In the genomic region with DNA sequence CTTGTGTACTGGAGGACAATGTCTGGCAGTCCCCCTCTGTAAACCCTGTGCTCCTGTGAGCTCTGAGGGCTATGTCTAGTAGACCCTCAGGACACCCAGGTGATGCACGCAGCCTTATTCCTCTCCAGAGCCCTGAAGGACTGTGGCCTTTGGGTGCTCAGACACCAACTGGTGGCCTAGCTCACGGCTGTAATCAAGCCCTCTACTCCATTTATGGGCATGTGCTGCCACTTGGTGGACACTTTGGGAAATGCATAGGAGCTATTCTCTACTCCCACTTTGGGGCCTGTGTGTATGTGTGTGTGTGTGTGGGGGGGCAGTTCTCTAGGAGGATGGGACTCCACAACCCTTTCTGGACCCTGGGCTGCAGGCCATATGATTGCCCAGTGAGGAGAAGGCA, we compare ENCODE assay signal across 1 mouse cellular context.
A peak's percentile ranks its signal among the peaks of the same experiment; 100 is the strongest.
TF ChIP-seq lines count a peak whose summit lies in the region.

No protein-coding gene starts in this region.

TF ChIP-seq in CH12.LX, 34 proteins besides CTCF, POLR2A, EP300 and RAD21 (continued from another document):
- TF ChIP-seq ETS1 (conservative IDR thresholded peaks at IDR 0.05; ENCODE audit: low read depth, low read length) = no peak
- TF ChIP-seq POLR2AphosphoS2 (IDR thresholded peaks at IDR 0.05; ENCODE audit: low read depth, low read length) = no peak
- TF ChIP-seq MAFK (IDR thresholded peaks at IDR 0.05; ENCODE audit: insufficient replicate concordance, low read length) = no peak
- TF ChIP-seq MYC (IDR thresholded peaks at IDR 0.05; ENCODE audit: low read depth, low read length) = no peak
- TF ChIP-seq CHD2 (IDR thresholded peaks at IDR 0.05; ENCODE audit: low read length) = no peak
- no peak for TF ChIP-seq USF1 (IDR thresholded peaks at IDR 0.05; ENCODE audit: low read depth, low read length)
- no peak for TF ChIP-seq ZKSCAN1 (IDR thresholded peaks at IDR 0.05; ENCODE audit: borderline replicate concordance, low read depth, low read length)
- no peak for TF ChIP-seq GABPA (IDR thresholded peaks at IDR 0.05; ENCODE audit: insufficient replicate concordance, low read depth, low read length)
- TF ChIP-seq ZNF384 (IDR thresholded peaks at IDR 0.05; ENCODE audit: low read depth, low read length) = no peak
- TF ChIP-seq RCOR1 (conservative IDR thresholded peaks at IDR 0.05; ENCODE audit: low read depth, low read length) = no peak
- TF ChIP-seq KAT2A (IDR thresholded peaks at IDR 0.05; ENCODE audit: insufficient replicate concordance, low read length) = no peak
- no peak for TF ChIP-seq NRF1 (IDR thresholded peaks at IDR 0.05; ENCODE audit: low read depth, low read length)
- 0 out of 2 replicates have a peak, but pooled peaks have one; percentile 28 for TF ChIP-seq JUND (conservative IDR thresholded peaks at IDR 0.05; ENCODE audit: low read depth, low read length)
- TF ChIP-seq MAX (IDR thresholded peaks at IDR 0.05; ENCODE audit: low read length) = peak; percentile 27; the same call in 1 of the 2 replicates
- 0 out of 2 replicates have a peak, but pooled peaks have one; percentile 30 for TF ChIP-seq IRF4 (IDR thresholded peaks at IDR 0.05; ENCODE audit: low read depth, low read length)
- peak; percentile 47; the same call in 1 of the 2 replicates for TF ChIP-seq MEF2A (IDR thresholded peaks at IDR 0.05; ENCODE audit: borderline replicate concordance, low read depth, low read length)
- TF ChIP-seq HCFC1 (IDR thresholded peaks at IDR 0.05; ENCODE audit: low read depth, low read length) = no peak
- no peak for TF ChIP-seq SIN3A (IDR thresholded peaks at IDR 0.05; ENCODE audit: low read length)
- no peak for TF ChIP-seq USF2 (conservative IDR thresholded peaks at IDR 0.05; ENCODE audit: low read depth, low read length)
- TF ChIP-seq ZMIZ1 (IDR thresholded peaks at IDR 0.05; ENCODE audit: low read depth, low read length) = no peak
- 0 out of 2 replicates have a peak, but pooled peaks have one; percentile 16 for TF ChIP-seq ELF1 (IDR thresholded peaks at IDR 0.05; ENCODE audit: low read depth, low read length)
- no peak for TF ChIP-seq CHD1 (IDR thresholded peaks at IDR 0.05; ENCODE audit: low read depth, low read length)
- no peak for TF ChIP-seq E2F4 (IDR thresholded peaks at IDR 0.05; ENCODE audit: insufficient replicate concordance, low read depth, low read length)
- no peak for TF ChIP-seq MXI1 (IDR thresholded peaks at IDR 0.05; ENCODE audit: low read depth, low read length)
TF ChIP-seq in CH12.LX: peak in this region for 8.
